Mouse (Mus musculus) neural tube, embryonic 10.5 days (tissue): ENCODE data around the gene Nrg4.

Experiments used
- DNase-seq: peaks from one replicate; pipeline ENCODE4 v3.0.0-alpha.2; 2017; ENCODE audit warnings: low spot score; ENCODE audit errors: extremely low spot score

The Nrg4 gene

DNA sequence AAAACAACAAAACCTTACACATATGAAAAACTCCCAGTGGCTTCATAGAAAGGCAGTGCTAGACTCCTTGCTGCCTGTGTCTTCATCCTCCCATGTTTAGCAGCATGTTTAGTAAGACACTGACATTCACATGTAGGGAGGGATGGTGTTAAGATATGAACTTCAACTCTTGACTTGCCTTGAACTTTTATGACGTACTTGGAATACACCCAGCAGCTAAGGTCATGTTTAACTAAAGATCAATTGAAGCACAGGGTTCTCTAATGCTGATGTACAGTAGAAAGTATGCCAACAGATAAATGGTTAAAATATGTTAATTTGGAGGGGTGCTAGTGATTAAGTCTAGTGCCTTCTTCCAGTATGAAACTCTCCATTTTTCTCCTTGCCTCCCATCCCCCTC lies 4.0 kb downstream of the Nrg4 start:
- no peak for DNase-seq

DNA sequence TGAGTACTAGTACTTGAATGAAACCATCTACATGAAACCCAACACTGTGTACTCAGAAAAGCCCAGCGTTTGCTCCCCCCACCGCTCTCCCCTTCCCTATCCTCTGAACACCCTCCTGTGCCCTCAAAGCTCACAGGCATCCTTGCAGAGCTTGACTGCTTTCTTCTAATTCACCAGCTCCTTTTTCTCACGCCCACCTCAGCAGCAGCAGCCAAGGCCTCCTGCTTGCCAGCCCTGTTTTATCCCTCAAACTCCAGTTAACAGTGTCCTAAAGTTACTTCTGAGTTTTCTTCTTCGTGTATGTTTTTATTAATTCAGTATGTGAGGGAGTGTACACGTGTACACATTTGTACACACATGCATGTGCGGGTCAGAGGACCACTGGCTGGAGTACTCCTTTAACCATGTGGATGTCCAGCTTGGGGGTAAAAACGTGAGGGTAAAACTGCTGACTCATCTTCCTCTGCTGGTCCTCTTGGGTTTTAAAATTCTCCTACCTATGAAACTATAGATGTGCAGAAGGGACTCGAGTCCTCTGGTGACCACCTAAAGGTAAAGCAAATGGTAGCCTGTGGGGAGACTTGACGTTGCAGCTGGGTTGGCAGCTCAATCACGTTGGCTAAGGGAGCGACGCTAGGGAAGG lies 12.9 kb downstream of the Nrg4 start:
- no peak for DNase-seq

DNA sequence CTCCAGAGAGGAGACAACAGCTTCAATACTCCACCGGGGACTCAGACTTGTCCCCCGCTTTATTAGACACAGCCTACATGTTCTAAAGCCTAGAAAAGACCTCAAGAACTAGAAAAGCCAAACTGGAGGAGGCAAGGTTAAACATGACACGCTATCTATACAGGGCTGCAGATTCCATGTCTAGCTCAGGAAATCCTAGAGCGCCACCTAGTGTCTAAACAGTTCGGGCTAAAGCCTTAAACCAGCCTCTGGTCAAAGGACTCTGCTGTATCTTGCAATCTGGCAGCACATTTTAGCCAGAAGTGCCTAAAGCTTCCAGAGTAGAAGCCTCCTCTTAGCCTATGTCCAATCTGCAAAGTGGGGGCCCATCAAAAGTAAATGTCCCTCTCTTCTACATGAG lies 15.1 kb downstream of the Nrg4 start:
- peak; percentile 73 for DNase-seq

DNA sequence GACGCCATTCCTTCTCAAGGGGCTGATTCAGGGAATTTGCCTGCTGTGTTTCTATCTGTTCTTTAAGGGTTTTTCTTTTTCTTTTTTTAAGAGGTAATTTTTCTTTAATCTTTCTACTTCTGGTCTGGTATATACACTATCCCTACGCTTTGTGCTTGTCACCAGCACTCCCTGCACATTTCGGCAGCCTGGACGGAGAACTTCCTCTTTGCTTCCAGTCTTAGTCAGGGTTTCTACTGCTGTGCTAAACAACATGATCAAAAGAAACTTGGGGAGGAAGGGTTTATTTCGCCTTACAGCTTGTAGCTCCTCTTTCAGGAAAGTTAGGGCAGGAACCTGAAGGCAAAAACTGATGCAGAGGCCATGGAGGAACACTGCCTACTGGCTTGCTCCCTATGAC lies 18.2 kb downstream of the Nrg4 start:
- DNase-seq: no peak

DNA sequence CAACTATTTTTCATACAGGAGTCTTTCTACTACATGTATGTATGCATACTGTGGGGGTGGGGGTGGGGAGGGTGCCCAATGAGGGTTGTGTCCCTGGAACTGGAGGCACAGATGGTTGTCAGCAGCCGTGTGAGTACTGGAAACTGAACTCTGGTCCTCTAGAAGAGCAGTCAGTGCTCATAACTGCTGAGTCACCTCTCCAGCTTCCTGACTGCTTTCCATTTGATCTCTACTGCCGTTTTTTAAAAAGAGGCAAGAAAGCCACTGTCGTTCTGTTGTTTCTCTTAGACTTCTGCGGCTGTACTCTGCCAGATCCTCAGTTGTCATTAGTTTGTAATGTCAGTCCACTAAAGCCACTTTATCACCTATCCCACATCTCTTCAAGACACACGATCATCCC lies 19.1 kb downstream of the Nrg4 start:
- DNase-seq: no peak

DNA sequence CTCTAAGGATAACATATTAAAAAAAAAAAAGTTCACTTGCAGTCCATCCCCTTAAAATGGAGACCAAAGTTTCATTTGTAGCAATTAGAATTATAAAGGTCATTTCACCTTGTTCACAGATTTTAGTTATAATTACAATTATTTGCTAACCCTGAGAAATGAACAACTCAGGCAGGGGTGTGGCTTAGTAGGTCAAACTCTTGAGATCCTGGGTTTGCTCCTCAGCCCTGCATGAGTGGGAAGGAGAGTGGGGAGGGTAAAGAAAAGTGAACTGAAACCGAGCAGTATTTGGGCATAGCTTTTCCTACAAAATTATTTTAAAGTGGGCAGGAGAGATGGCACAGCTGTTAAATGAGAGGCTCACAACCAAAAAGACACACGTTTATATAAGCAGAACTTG lies 19.6 kb downstream of the Nrg4 start:
- no peak for DNase-seq

DNA sequence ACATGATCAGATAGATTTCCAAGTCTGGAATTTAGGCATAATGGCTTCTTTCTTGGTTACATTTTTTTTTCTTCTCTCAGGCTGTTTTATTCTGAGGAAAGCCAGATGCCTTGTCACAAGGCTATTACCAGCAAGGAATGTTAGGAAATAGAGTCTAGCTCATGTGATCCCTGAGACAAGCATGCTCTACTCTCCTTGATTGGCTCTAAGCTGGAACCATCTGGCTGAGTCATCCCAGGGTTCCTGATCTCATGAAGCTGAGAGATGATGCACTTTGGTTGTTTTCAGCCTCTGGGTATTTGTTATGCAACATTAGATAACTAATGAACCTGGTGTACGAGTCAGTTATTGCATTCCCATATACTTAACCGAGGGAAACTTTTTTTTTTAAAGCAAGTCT lies 30.4 kb downstream of the Nrg4 start:
- DNase-seq: no peak

DNA sequence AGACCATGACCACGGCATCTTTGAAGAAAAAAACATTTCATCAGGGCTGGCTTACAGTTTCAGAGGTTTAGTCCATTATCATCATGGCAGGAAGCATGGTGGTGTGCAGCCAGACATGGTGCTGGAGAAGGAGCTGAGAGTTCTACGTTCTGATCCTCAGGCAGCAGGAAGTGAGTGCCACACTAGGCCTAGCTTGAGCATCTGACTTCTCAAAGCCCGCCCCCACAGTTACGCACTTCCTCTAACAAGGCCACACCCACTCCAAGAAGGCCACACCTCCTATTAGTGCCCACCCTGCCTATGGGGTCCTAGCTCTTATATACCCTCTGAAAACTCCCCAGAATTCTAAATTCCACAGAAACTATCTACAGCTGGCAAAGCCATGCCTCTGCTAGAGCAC lies 34.7 kb downstream of the Nrg4 start:
- no peak for DNase-seq

DNA sequence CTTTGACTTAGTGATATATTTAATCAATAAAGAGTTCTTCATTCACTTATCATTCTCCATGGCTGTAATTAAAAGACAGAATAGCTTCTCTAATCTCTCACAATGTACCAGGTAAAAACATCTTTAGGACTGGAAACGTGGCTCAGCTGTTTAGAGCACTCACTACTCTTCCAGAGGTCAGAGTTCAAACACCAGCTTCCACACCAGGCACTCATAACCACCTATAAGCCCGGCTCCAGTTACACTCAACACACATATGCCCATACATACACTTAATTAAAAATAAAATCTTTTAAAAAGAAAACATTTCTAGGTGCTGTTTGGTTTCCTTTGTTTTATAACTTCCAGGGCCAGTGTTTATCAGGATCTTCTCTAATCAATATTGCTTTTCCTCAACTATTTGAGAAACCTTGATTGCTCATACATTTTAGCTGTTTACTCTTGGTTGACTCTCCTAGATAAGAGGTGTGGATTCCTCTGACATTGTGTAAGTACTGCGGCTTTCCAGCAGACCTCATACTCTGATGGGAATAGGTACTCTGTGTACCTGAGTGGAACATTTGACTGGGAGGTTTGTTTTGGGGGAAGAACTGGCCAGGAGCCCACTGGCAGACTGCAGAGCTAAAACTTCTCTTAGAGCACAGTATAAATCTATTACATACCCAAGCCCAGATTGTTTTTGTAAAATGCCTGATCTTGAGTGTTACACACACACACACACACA lies 37.0 kb downstream of the Nrg4 start:
- DNase-seq: no peak

DNA sequence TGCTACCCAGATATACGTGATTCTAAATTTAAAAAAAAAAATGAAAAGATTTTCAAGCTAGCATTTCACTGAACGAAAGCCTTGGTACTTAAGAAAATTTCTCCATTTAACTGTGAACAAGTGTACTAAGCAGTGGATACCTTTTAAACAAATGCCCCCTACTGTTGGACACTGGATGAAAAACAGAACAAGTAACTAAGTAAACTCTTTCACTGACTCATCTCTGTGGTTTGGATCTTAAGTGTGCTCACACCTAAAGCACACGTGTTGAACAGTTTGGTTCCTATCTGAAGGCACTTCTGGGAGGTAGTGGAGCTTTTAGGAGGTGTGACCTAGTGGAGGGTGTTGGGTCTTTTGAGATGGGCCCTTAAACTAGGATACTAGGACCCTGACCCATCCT lies 41.4 kb downstream of the Nrg4 start:
- DNase-seq: no peak

DNA sequence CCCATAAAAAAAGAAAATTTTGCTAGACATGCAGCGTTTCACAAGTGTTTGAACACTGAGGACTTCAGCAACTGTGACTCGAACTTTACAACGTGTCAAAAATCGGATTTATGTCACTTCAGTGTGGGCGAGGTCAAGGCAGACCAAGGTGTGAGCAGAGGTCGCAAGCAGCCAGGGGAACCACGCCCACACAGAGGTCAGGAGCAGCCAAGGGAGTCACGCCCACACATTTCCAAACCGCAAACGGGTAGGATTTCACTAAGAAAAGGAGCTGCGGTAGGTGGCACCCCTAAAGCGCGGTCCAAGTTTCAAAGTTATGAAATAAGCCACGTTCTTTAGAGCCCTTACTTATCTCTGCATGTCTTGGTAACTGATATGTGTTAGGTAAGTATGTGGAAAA lies 43.1 kb downstream of the Nrg4 start:
- peak; percentile 22 for DNase-seq

DNA sequence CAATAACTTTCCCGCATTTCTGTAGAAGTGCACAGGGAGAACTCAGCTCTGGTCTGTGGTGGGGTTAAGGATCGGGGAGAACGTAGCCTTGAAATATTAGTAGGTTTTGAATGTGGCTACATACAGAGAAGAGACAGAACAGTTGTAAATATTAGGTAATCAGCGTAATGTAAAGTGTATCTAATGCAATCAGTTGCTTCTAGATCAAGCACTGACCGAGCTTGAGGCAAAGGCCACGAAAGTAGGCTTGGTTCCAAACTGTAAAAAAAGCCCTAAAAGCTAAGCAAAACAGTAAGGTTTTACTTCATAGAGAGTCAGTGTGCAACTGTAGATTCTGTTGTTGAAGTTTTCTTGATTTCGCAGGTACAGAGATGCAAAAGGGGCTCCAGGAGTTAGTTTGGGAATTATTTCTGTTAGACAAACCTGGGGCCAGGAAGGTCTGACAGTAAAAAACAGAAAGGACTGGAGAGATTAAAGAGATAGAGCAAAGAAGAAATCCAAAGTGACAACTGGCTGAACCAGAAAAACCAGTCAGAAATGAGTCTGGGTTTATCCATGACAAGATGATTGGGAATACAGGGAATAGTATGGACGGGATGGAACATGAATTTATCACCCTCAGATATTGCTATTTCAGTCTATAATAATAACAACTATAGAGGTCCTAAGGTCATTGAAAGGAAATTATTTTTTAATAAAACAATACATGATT lies 47.4 kb downstream of the Nrg4 start:
- no peak for DNase-seq

DNA sequence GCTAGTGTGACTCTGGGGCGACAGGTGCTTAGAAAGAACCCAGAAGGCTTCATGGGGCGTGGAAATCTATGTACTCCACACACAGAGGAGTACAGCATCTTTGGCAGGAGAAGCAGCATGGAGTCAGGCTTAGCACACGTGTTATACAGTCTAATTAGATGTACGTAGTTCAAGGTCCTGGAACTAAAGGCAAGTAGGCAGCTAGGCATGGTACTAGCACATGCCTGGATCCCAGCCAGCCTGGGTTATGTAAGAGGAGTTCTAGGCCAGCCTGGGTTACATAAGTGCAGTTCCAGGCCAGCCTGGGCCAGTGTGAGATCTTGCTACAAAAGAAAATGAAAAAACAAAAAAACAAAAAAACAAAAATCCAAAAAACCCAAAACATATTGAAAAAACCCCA lies 49.1 kb downstream of the Nrg4 start:
- DNase-seq: no peak

DNA sequence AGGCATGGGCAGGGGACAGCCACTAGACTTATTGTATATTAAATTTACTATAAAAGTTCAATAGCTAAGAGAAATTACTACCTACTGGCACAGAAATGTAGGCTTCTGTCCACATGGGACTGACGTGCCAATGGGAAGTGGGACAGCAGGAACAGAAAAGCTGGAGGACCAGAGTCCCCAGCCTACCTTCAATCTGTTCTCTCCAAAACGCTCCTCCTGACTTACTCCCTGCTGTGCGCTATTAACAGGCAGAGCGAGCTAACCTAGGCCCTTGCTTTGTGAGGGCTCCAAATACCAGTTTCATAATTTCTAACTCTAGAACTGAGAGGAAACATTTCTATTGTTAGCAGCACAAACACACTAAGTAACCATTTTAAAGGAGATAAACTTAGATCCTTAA lies 52.7 kb downstream of the Nrg4 start:
- no peak for DNase-seq

DNA sequence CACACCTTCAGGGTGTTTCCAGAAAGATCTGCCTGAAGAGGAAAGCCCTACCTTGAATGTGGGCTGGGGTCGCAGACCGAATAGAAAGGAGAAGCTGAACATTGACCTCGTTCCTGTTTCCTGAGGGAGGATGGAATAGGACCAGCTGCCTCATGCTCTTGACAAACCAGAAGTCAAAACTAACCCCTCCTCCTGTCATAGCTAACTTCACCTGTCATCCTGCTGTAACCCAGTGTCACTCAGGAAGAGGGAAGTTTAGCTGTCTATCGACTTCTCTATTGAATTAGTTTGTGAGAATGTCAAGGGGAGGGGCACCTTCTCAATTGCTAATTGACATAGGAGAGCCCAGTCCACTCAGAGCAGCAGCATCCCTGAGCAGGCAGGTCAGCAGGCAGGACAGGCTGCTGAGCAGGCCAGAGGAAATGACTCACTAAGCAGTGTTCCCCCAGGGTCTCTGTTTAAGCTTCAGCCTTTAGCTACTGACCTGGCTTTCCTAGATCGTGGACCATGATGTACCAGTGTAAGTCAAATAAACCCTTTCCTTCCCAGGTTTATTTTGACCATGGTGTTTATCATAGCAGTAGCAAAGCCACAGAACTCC lies 54.6 kb downstream of the Nrg4 start:
- no peak for DNase-seq

DNA sequence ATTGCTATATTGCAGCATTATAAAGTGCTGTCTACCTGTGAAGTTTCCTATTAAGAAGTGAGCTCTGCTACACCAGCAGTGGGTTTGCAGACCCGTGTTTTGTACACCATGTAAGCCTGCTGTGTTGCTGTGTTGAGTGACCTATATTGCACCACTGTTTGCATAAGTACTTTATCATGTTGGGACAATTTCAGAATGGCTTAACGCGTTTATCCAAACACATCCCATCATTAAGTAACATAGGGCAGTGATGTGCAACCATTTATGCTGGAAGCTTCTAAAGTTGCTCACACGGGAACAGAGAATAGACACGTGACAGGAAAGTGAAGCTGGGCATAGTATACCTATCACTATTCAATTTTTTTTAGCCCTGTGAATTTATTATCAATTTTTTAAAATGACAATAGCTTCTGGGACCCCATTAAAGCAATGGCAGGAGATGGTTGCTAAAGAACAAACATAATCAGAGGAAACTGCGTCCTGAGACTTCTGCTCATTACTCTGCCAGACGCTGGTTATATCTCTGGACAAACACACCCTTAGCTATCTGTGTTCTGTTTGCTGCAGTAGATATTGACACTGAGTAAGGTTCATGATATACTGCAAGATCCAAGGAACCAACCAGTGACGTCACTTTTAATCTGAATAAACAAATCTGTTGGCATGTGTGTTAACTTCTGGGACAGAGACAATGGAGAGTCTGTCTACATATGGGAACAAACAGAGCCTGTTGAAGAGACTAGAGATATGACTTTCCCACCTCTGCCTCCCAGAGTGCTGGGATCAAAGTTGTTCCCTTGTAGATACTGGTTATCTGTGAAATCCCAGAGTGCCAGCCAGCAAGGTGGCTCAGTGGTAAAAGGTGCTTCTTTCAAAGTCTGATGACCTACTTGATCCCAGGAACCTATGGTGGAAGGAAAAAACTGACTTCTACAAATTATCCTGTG lies 62.0 kb downstream of the Nrg4 start:
- no peak for DNase-seq

DNA sequence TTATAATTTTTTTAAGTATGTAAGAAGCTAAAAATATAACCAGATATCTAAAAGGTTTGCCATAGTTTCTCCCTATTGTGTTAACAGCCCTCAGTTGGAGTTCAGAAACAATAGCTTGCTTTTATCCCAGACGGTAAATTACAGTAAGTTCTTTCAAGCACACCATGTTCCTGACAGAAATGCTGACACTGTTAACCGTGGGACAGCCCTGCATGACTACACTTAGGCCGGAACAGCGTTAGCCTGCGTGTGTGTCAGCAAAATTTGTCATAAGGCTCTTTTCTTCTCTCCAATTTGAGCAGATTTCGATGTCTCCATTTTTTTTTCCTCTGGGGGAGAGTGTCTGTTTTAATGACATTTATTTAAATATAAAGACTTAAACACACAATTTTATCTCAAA lies 66.9 kb downstream of the Nrg4 start:
- DNase-seq: no peak

DNA sequence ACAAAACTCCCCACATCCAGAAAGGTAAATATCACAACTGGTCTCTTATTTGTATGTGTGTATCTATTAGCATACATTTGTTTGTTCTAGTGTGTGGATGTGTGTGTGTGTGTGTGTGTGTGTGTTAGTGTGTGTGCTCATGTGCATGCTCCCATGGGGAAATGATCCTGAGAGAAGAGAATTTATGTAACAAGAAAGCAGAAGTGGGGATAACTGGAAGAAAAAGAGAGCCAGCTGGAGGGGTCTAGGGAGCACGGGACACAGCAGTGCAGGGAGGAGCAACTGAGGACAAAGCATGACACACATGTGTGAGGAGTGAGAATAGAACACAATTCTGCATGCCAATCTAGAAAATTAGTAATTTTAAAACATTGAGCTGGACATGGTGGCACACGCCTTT lies 69.5 kb downstream of the Nrg4 start:
- no peak for DNase-seq

DNA sequence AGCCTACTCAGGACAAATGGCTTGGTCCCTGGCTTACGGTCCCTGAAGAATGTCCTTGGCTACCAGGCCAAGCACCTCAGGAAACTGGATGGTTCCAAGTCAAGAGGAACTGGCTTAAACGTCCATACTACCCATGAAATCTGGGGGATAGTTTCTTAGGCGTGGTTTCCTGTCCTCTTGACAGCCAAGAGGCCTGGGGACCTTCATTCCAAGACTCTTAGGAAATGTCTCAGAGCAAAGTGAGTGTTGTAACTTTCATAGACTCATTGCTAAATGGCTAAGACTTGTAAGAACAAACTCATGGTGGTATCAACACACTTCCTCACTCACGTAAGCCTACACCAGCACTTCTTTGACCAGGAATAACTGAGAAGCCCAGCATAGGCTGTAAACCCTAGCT lies 71.0 kb downstream of the Nrg4 start:
- DNase-seq: no peak

DNA sequence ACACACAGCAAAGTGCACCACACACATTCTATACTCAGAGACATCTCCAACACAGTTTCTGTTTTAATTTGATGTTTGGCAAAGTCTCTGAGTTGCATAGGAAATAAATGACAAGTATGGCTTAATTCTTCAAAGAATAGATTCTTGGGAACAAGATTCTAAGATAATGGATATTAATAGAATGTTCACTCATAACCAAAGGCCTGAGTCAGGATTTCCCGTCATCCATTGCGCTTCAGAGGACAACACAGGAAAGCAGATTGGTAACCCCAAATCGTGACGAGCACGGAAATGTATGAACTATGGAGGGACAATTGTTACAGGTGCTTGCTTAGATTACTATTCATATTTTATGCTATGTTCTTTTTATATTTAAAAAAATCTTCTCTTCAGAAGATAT lies 71.6 kb downstream of the Nrg4 start:
- DNase-seq: no peak

DNA sequence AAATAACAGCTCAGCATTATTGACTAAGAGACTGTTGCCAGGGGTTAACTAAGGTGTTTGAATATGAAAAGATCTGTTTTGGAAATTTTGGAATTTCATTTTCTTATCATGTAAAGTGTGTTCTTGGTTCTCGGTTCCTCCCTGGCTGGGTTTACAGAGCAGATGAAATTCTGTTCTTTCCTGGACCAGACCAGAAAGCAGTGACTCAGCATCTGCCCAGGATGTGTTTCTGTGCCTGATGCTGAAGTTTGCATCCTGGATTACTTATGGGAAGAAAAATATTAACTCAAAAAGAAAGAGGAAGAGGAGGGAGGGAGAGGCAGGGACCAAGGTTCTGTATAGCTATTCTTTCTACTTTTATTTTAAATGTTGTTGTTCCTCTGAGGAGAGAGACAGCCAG lies 72.8 kb downstream of the Nrg4 start:
- no peak for DNase-seq
